Mouse (Mus musculus): Measurements from ENCODE around the gene Dnajb12. TPM values are rescaled to one million over a fixed set of nuclear protein-coding genes. Genes with fewer than 3 reads are reported as not detected.

Gene Dnajb12
- polyA plus RNA-seq, 1 experiment from 2014 or later: 29.8 TPM

DNA sequence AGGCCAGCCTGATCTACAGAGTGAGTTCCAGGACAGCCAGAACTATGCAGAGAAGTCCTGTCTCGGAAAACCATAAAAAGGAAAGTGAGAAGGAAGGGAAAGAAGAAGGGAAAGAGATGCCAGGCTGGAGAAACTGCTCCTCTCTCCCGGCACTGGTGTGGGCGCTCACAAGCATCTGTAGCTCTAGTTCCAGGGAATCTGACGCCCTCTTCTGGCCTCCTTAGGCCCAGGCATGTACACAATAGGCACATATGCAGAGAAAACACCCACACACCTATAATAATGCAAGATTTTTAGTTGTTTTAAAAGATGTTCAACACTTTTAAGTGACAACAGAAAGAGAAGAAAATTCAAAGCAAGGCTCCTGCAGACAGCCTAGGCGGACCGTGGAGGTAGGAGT is 32.9 kb upstream of the Dnajb12 start:
- WGBS: 78% methylated on average over 6 of the region's 6 CpGs
- Histone ChIP-seq H3K4me1 (ENCODE audit: control insufficient read depth, insufficient read depth, low read length) (no peaks in the 10 kb centered on the region), H3K9ac (replicated peaks; ENCODE audit: low read depth, low read length) (no peak overlapping the region), H3K27ac (ENCODE audit: low read length) (no peak overlapping the region), H3K4me2 (replicated peaks; ENCODE audit: low read depth, low read length) (no peak overlapping the region), H3K36me3 (ENCODE audit: control insufficient read depth, insufficient read depth, low read length) (no peaks in the 10 kb centered on the region), H3K9me3 (ENCODE audit: control insufficient read depth, low read depth, low read length) (no peaks in the 10 kb centered on the region), H3K4me3 (ENCODE audit: low read depth, low read length) (no peak overlapping the region), H3K27me3 (ENCODE audit: control insufficient read depth, insufficient read depth, low read length) (no peaks in the 10 kb centered on the region)
- no peak for ATAC-seq (ENCODE audit: insufficient number of reproducible peaks, insufficient read depth, low FRiP score, low read depth)

DNA sequence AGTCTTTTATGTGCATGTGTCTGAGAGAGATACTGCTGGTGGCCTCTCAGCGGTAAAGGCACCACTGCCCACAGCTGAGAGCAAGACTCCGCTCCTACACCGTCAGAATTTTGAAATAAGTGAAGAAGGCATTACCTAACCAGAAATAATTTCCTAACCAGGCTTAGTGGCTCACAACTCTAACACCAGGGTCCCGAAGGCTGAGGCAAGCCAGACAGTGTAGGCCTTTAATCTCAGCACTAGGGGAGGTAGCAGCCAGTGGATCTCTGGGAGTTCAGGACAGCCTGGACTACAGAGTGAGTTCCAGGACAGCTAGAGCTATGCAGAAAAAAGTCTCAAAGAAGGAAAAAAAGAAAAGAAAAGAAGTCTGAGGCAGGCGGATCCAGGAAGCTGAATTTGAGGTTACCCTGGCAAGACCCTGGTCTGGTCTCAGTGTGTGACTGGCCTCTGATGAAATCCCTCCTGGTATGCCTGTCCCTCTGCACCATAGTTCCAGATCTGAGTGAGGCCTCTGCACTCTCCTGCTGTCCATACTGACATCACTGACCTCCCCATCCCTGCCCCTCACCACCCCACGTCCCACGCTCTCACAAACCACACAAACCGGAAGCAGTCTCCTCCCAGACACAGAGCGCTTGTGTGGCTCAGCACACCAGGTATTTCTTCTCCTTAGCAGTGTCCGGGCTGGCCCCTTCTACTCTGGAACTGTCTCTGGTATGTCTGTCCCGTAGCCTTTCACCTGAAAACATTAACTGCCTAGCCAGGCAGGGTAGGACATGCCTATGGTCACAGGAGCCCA is 31.1 kb upstream of the Dnajb12 start:
- Histone ChIP-seq H3K27me3 (ENCODE audit: control insufficient read depth, insufficient read depth, low read length) (no peaks in the 10 kb centered on the region), H3K4me2 (replicated peaks; ENCODE audit: low read depth, low read length) (no peak overlapping the region), H3K4me3 (ENCODE audit: low read depth, low read length) (no peak overlapping the region), H3K9ac (replicated peaks; ENCODE audit: low read depth, low read length) (no peak overlapping the region), H3K36me3 (ENCODE audit: control insufficient read depth, insufficient read depth, low read length) (no peaks in the 10 kb centered on the region), H3K4me1 (ENCODE audit: control insufficient read depth, insufficient read depth, low read length) (no peaks in the 10 kb centered on the region), H3K27ac (ENCODE audit: low read length) (no peak overlapping the region), H3K9me3 (ENCODE audit: control insufficient read depth, low read depth, low read length) (no peaks in the 10 kb centered on the region)
- WGBS: 80% methylated on average over 11 of the region's 11 CpGs
- no peak for ATAC-seq (ENCODE audit: insufficient number of reproducible peaks, insufficient read depth, low FRiP score, low read depth)

DNA sequence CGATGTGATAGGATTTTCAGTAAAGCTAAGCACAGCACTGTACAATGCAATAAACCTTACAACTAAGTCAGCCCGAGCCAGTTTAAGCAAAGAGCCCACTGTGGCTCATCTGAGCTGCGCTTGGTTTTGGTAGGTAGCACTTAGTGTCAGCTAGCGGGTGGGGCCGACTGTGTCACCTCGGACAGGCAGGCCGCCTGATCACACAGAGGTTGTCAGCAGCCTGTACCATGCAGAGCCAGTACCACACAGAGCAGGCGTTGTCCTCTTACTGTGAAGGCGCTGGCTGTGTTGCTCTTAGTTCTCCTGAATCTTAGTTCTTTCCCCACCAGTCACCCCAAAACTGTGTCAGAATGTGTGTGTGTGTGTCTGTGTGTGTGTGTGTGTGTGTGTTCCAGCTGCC is 30.4 kb upstream of the Dnajb12 start:
- Histone ChIP-seq H3K27ac (ENCODE audit: low read length) (no peak overlapping the region), H3K27me3 (ENCODE audit: control insufficient read depth, insufficient read depth, low read length) (no peaks in the 10 kb centered on the region), H3K36me3 (ENCODE audit: control insufficient read depth, insufficient read depth, low read length) (no peaks in the 10 kb centered on the region), H3K4me1 (ENCODE audit: control insufficient read depth, insufficient read depth, low read length) (no peaks in the 10 kb centered on the region), H3K9ac (replicated peaks; ENCODE audit: low read depth, low read length) (no peak overlapping the region), H3K9me3 (ENCODE audit: control insufficient read depth, low read depth, low read length) (no peaks in the 10 kb centered on the region), H3K4me3 (ENCODE audit: low read depth, low read length) (no peak overlapping the region), H3K4me2 (replicated peaks; ENCODE audit: low read depth, low read length) (no peak overlapping the region)
- ATAC-seq (ENCODE audit: insufficient number of reproducible peaks, insufficient read depth, low FRiP score, low read depth): no peak
- 64% methylated on average over 9 of the region's 9 CpGs for WGBS

DNA sequence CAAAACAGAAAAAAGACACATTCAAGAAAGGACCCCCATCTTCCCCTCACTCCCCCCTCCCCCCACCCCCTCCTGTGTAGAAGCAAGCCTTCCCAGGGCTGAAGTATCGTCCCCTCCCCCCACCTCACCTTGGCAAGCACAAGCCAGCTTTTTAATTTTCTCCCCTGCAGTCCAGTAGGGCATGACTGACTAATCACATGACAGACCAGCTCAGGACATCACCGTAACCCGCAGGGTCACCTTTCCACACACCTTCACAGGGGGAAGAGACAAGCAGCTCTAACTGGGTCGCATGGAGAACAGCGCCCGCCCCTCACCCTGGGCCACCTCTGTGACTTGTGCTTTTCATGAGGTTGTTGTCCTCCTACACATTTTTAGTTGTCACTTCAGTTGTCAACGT is 30.0 kb upstream of the Dnajb12 start:
- no peak overlapping the region for H3K4me3 ChIP-seq (ENCODE audit: low read depth, low read length)
- H3K4me2 ChIP-seq (replicated peaks; ENCODE audit: low read depth, low read length): no peak overlapping the region
- WGBS: 83% methylated on average over 7 of the region's 7 CpGs
- H3K27ac ChIP-seq (ENCODE audit: low read length): no peak overlapping the region
- no peak overlapping the region for H3K9ac ChIP-seq (replicated peaks; ENCODE audit: low read depth, low read length)
- no peaks in the 10 kb centered on the region for H3K9me3 ChIP-seq (ENCODE audit: control insufficient read depth, low read depth, low read length)
- H3K4me1 ChIP-seq (ENCODE audit: control insufficient read depth, insufficient read depth, low read length): no peaks in the 10 kb centered on the region
- no peak for ATAC-seq (ENCODE audit: insufficient number of reproducible peaks, insufficient read depth, low FRiP score, low read depth)
- H3K27me3 ChIP-seq (ENCODE audit: control insufficient read depth, insufficient read depth, low read length): no peaks in the 10 kb centered on the region
- H3K36me3 ChIP-seq (ENCODE audit: control insufficient read depth, insufficient read depth, low read length): no peaks in the 10 kb centered on the region

DNA sequence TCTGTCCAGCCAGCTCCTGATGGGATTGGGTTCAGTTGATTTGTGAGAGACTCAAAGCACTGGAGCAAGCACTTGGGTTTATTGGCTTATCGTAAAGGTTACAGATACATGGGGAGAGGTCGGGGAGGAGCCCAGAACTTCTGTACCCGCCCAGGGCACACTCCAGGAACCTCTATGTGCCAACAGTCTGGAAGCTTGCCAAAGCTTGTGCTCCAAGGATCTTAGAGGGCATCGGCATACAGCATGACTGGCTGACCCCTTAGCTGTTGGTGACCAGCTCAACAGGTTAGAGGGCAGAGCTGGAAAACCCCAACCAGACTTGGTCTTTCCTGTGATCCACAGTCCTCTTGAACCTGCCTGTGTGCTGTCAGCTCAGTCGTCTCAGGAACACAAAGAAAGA is 22.2 kb upstream of the Dnajb12 start:
- no peaks in the 10 kb centered on the region for H3K27me3 ChIP-seq (ENCODE audit: control insufficient read depth, insufficient read depth, low read length)
- no peak overlapping the region for H3K27ac ChIP-seq (ENCODE audit: low read length)
- no peak overlapping the region for H3K4me3 ChIP-seq (ENCODE audit: low read depth, low read length)
- no peak for ATAC-seq (ENCODE audit: insufficient number of reproducible peaks, insufficient read depth, low FRiP score, low read depth)
- WGBS: 87% methylated on average over 5 of the region's 5 CpGs
- H3K4me1 ChIP-seq (ENCODE audit: control insufficient read depth, insufficient read depth, low read length): peaks cover 4% of the 10 kb centered on the region; the same call in 1 of the 2 replicates
- H3K4me2 ChIP-seq (replicated peaks; ENCODE audit: low read depth, low read length): no peak overlapping the region
- H3K9ac ChIP-seq (replicated peaks; ENCODE audit: low read depth, low read length): no peak overlapping the region
- no peaks in the 10 kb centered on the region for H3K36me3 ChIP-seq (ENCODE audit: control insufficient read depth, insufficient read depth, low read length)
- no peaks in the 10 kb centered on the region for H3K9me3 ChIP-seq (ENCODE audit: control insufficient read depth, low read depth, low read length)

DNA sequence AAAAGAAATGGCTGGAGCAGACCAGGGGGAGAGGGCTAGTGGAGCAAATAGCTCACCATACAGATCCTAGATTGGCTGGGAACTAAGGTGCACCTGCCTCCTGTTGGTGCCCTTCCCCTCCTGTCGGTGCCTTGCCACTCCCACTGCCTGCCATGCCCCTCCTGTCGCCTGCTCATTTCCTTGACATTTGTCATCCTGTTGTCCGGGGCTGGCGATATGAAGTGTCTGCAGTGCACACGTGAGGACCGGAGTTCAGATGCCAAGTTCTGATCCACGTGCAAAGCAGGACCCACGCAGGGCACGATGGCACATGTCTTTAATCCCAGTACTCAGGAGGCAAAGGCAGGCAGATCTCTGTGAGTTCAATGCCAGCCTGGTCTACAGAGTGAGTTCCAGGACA is 18.7 kb upstream of the Dnajb12 start:
- Histone ChIP-seq H3K4me2 (replicated peaks; ENCODE audit: low read depth, low read length) (no peak overlapping the region), H3K27me3 (ENCODE audit: control insufficient read depth, insufficient read depth, low read length) (no peaks in the 10 kb centered on the region)
- WGBS: 62% methylated on average over 9 of the region's 9 CpGs

DNA sequence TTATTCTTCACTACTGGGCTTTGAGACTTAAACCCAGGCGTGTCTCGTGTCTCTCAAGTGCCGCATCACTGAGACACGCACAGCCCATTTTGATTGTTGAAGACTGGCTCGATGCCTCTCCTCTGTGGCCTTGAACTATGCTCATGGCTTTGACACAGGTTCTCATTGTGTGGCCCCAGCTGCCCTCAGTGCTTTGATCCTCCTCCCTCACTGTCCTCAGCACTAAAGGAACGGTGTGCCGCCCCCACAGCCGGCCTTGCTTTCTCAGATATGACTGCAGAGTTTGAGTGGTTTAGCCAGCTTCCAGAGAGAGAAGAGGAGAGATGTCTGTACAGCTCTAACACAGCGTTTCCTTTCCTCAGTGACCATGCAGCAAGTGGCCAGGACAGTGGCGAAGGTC is 18.2 kb upstream of the Dnajb12 start:
- no peaks in the 10 kb centered on the region for H3K9me3 ChIP-seq (ENCODE audit: control insufficient read depth, low read depth, low read length)
- H3K4me2 ChIP-seq (replicated peaks; ENCODE audit: low read depth, low read length): no peak overlapping the region
- H3K9ac ChIP-seq (replicated peaks; ENCODE audit: low read depth, low read length): no peak overlapping the region
- H3K4me3 ChIP-seq (ENCODE audit: low read depth, low read length): no peak overlapping the region
- H3K27ac ChIP-seq (ENCODE audit: low read length): no peak overlapping the region
- no peak for ATAC-seq (ENCODE audit: insufficient number of reproducible peaks, insufficient read depth, low FRiP score, low read depth)
- H3K27me3 ChIP-seq (ENCODE audit: control insufficient read depth, insufficient read depth, low read length): no peaks in the 10 kb centered on the region
- H3K4me1 ChIP-seq (ENCODE audit: control insufficient read depth, insufficient read depth, low read length): peaks cover 12% of the 10 kb centered on the region; the same call in 1 of the 2 replicates
- WGBS: 89% methylated on average over 10 of the region's 10 CpGs
- H3K36me3 ChIP-seq (ENCODE audit: control insufficient read depth, insufficient read depth, low read length): no peaks in the 10 kb centered on the region

More for the DNA sequence above, 18.7 kb upstream of the Dnajb12 start:
- Histone ChIP-seq H3K36me3 (ENCODE audit: control insufficient read depth, insufficient read depth, low read length) (no peaks in the 10 kb centered on the region), H3K4me1 (ENCODE audit: control insufficient read depth, insufficient read depth, low read length) (peaks cover 12% of the 10 kb centered on the region; the same call in 1 of the 2 replicates), H3K9ac (replicated peaks; ENCODE audit: low read depth, low read length) (no peak overlapping the region), H3K4me3 (ENCODE audit: low read depth, low read length) (no peak overlapping the region), H3K27ac (ENCODE audit: low read length) (no peak overlapping the region), H3K9me3 (ENCODE audit: control insufficient read depth, low read depth, low read length) (no peaks in the 10 kb centered on the region)
- no peak for ATAC-seq (ENCODE audit: insufficient number of reproducible peaks, insufficient read depth, low FRiP score, low read depth)

DNA sequence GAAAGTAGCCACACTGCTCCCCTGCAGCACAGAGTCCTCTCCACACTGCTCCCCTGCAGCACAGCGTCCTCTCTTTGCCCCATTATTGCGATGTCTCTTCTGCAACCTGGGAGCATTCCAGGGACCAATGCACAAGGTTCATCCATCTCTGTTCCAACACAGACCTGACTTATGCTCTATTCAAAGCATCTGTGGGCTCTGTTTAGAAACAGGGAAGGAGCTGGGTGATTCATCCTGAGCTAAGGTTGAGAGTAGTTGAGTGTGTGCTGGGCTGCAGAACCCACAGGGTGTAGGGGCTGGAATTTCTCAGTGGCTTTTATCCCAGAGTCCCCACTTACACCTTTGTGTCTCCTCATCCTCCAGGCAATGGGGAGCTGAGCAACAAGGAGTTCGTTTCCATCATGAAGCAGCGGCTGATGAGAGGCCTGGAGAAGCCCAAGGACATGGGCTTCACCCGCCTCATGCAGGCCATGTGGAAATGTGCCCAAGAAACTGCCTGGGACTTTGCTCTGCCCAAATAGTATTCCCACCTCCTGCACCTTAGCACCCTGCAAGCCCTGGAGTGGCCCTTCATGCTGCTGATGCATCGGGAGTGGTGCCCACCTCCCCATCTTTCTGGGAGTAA is 16.4 kb upstream of the Dnajb12 start:
- WGBS: 70% methylated on average over 6 of the region's 6 CpGs
- Histone ChIP-seq H3K27ac (ENCODE audit: low read length) (no peak overlapping the region), H3K27me3 (ENCODE audit: control insufficient read depth, insufficient read depth, low read length) (no peaks in the 10 kb centered on the region), H3K4me2 (replicated peaks; ENCODE audit: low read depth, low read length) (no peak overlapping the region), H3K9ac (replicated peaks; ENCODE audit: low read depth, low read length) (no peak overlapping the region), H3K36me3 (ENCODE audit: control insufficient read depth, insufficient read depth, low read length) (no peaks in the 10 kb centered on the region), H3K4me1 (ENCODE audit: control insufficient read depth, insufficient read depth, low read length) (peaks cover 12% of the 10 kb centered on the region; the same call in 1 of the 2 replicates), H3K9me3 (ENCODE audit: control insufficient read depth, low read depth, low read length) (no peaks in the 10 kb centered on the region), H3K4me3 (ENCODE audit: low read depth, low read length) (no peak overlapping the region)
- ATAC-seq (ENCODE audit: insufficient number of reproducible peaks, insufficient read depth, low FRiP score, low read depth): no peak

Data from stomach, embryonic 14.5 days (tissue).